Mouse (Mus musculus) lung, embryonic 16.5 days (tissue): ENCODE data around the gene Cbx4. TPM values are rescaled to one million over a fixed set of nuclear protein-coding genes. Genes with fewer than 3 reads are reported as not detected.
"Not testable (repeated sequence)": the region's sequence is repeated elsewhere in the genome, so short reads cannot be mapped to it uniquely, and the experiment has no call there.

Experiments
- ATAC-seq: fragments of 200-750 bp; cut with Nextera tagmentation; 2 replicates; pipeline ENCODE4 v1.8.0; 2017; ENCODE audit warnings: low read depth, mild to moderate bottlenecking, moderate library complexity
- H3K27ac ChIP-seq: fragments of 300-500 bp; sonication (generic); 2 replicates; pipeline ENCODE4 v1.5.1; 2014; ENCODE audit warnings: mild to moderate bottlenecking, control low read depth, low read length
- H3K27me3 ChIP-seq: fragments of 300-500 bp; sonication (generic); 2 replicates; pipeline ENCODE4 v1.6.1; 2014; ENCODE audit warnings: low read depth, low read length, mixed read lengths; ENCODE audit not compliant: control insufficient read depth, insufficient read depth
- H3K36me3 ChIP-seq: fragments of 300-500 bp; sonication (generic); 2 replicates; pipeline ENCODE4 v1.6.1; 2014; ENCODE audit warnings: low read length; ENCODE audit not compliant: control insufficient read depth, insufficient read depth
- H3K4me1 ChIP-seq: fragments of 300-500 bp; sonication (generic); replicated peaks from 2 replicates; pipeline ENCODE4 v1.6.1; 2014; ENCODE audit warnings: low read length, mixed read lengths; ENCODE audit not compliant: control insufficient read depth, insufficient read depth
- H3K4me2 ChIP-seq: fragments of 300-500 bp; sonication (generic); 2 replicates; pipeline ENCODE4 v1.6.1; 2014; ENCODE audit warnings: low read depth, low read length, control low read depth
- H3K4me3 ChIP-seq: fragments of 300-500 bp; sonication (generic); 2 replicates; pipeline ENCODE4 v1.5.1; 2014; ENCODE audit warnings: mild to moderate bottlenecking, low read length, control low read depth
- H3K9ac ChIP-seq: fragments of 300-500 bp; sonication (generic); 2 replicates; pipeline ENCODE4 v1.6.1; 2014; ENCODE audit warnings: low read length, control low read depth
- H3K9me3 ChIP-seq: fragments of 300-500 bp; sonication (generic); 2 replicates; pipeline ENCODE4 v1.6.1; 2016; ENCODE audit warnings: low read length; ENCODE audit not compliant: control insufficient read depth
- WGBS: fragments of 180-500 bp; shearing (Covaris S2); extraction: QIAGEN DNeasy Blood & Tissue Kit; methylation state at CpG from one replicate; pipeline ENCODE4 v1.1.7; 2014; 5-methylcytosine and 5-hydroxymethylcytosine counted together
- polyA plus RNA-seq: library from polyadenylated mRNA; unstranded; fragments of >200 nt; fragmentation: Nextera tagmentation; extraction: Ambion mirVana; gene quantifications from 2 replicates; pipeline ENCODE4 v1.2.1, GENCODE M21; 2015

Gene Cbx4
- polyA plus RNA-seq, 1 experiment from 2014 or later = 14.0 TPM

DNA sequence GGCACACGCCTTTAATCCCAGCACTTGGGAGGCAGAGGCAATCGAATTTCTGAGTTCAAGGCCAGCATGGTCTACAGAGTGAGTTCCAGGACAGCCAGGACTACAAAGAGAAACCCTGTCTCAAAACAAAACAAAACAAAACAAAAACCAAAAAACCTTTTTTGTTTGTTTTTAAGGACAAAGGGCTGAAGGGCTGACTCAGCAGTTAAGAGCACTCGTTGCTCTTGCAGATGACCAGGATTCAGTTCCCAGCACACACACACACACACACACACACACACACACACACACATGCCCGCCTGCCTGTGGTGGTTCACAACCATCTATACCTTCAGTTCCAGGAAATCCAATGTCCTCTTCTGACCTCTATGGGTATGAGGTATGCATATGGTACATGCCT is 14.3 kb upstream of the Cbx4 start:
- 68% methylated on average over 4 of the region's 4 CpGs for WGBS
- not testable (repeated sequence) for H3K4me3 ChIP-seq, H3K4me1 ChIP-seq, H3K27me3 ChIP-seq, H3K9me3 ChIP-seq, H3K36me3 ChIP-seq, ATAC-seq, H3K27ac ChIP-seq, H3K4me2 ChIP-seq, H3K9ac ChIP-seq

DNA sequence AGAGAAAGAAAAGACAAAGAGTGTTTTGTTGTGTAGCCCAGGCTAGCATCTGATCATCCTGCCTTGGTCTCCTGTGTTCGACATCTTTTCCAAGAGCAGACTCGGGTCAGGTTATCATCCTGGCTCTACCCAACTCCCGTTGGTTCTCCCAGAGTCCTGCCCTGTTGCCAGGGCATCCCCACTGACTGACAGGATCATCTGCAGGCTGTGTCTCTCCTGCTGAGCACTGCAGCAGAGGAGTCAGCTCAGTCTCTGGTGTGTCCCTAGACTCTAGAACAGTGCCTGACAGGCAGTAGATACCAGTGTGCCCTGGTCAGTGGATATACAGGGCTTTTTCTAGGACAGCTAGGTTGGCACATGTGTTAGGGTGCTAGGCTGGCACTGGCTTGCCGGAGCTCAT is 12.2 kb upstream of the Cbx4 start:
- no peak overlapping the region for H3K4me3 ChIP-seq
- no peak overlapping the region for H3K27ac ChIP-seq
- no peaks in the 10 kb centered on the region for H3K27me3 ChIP-seq
- no peak overlapping the region for H3K9ac ChIP-seq
- 70% methylated on average over 4 of the region's 4 CpGs for WGBS
- H3K9me3 ChIP-seq = no peaks in the 10 kb centered on the region
- no peaks in the 10 kb centered on the region for H3K36me3 ChIP-seq
- no peaks in the 10 kb centered on the region for H3K4me1 ChIP-seq
- no peak for ATAC-seq
- H3K4me2 ChIP-seq = no peak overlapping the region

DNA sequence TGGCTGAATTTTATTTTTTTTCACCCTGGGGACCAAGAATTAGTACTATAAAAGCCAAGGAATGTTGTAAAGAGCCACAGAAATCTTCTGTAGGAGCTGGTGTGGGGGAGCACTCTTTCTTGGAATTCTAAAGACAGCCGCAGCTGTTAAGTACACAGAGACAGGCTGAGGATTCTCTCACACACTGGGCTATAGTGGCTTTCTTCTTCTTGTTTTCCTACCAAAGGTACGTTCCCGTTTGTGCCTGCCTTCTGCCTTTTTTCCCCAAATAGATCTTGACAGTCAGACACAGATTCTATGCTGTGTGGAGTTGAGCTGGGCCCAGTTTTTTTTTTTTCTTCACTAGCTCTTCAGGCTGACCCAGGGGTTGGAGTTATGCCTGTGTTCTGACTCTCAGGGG is 9.4 kb upstream of the Cbx4 start:
- WGBS = 40% methylated on average over 3 of the region's 3 CpGs
- Histone ChIP-seq H3K27me3 (no peaks in the 10 kb centered on the region), H3K9ac (no peak overlapping the region), H3K4me2 (no peak overlapping the region), H3K9me3 (no peaks in the 10 kb centered on the region), H3K4me1 (peaks cover 8% of the 10 kb centered on the region), H3K27ac (no peak overlapping the region), H3K36me3 (no peaks in the 10 kb centered on the region), H3K4me3 (no peak overlapping the region)
- ATAC-seq = no peak

DNA sequence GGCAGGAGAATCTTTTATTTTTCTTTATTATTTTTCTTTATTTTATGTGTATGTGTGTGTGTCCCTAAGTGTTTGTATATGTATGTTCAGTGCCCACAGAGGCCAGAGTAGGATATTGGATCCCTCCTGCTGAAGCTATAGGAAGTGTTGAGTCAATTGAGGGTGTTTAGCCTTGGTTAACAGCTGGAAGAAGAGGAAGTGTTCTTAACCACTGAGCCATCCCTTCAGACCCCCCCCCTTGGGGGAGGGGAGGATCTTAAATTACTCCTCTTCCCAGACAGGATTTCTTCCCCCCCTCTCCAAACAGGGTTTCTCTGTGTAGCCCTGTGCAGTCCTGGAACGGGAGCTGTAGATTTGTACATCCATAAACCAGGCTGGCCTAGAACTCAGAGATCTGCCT is 7.3 kb upstream of the Cbx4 start:
- H3K4me3 ChIP-seq = no peak overlapping the region
- H3K9ac ChIP-seq = no peak overlapping the region
- H3K27ac ChIP-seq = no peak overlapping the region
- peaks cover 8% of the 10 kb centered on the region for H3K27me3 ChIP-seq
- H3K4me1 ChIP-seq = peaks cover 27% of the 10 kb centered on the region
- H3K9me3 ChIP-seq = no peaks in the 10 kb centered on the region
- no peak overlapping the region for H3K4me2 ChIP-seq
- H3K36me3 ChIP-seq = no peaks in the 10 kb centered on the region
- ATAC-seq = no peak
- WGBS = 61% methylated on average over 1 of the region's 1 CpGs

DNA sequence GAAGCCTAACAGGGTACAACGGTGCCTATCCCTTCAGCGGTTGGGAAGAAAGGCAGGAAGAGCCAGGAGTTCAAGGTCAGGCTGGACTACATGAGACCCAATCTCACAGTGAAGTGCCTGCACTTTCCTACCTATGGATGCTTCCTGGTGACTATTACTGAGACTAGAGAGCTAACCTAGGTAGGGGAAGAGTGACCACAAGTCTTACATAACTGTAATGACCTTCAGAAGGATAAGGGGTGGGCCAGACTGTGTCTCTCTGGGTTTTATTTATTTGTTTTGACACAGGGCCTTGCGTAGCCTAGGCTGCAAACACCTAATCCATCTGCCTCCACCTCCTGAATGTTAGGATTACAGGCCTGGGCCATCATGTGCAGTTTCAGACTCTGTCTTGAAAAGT is 6.3 kb upstream of the Cbx4 start:
- Histone ChIP-seq H3K4me1 (peaks cover 37% of the 10 kb centered on the region), H3K9me3 (no peaks in the 10 kb centered on the region), H3K27me3 (peaks cover 8% of the 10 kb centered on the region), H3K4me3 (no peak overlapping the region), H3K9ac (no peak overlapping the region), H3K27ac (no peak overlapping the region), H3K4me2 (no peak overlapping the region), H3K36me3 (no peaks in the 10 kb centered on the region)
- ATAC-seq = no peak
- 57% methylated on average over 3 of the region's 3 CpGs for WGBS

DNA sequence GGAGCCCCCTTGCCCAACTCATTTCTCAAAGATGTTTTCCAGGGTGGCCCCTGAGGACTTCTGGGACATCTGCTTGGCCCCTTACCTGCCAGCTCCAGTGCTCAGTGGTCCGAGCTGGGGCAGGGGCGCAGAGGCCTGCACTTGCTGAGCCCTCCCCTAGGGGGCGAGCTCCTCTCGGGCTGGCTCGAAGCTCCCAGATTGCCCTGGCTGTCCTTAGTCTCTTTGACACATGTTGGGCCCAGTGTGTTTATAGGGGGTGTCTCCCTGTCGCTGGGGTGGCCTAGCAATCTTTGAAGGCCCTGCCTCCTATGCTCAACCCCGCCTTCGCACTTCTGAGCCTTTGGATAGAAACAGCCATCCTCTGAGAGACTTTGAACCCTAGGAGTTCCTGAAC is 5.6 kb upstream of the Cbx4 start:
- Histone ChIP-seq H3K9ac (peak overlapping the region; percentile 70; the same call in 1 of the 2 replicates), H3K9me3 (no peaks in the 10 kb centered on the region), H3K27me3 (peaks cover 10% of the 10 kb centered on the region), H3K4me3 (no peak overlapping the region), H3K27ac (no peak overlapping the region), H3K4me2 (peak overlapping the region; percentile 95), H3K4me1 (peaks cover 44% of the 10 kb centered on the region), H3K36me3 (no peaks in the 10 kb centered on the region)
- WGBS = 10% methylated on average over 8 of the region's 8 CpGs
- peak; percentile 18; the same call in 1 of the 2 replicates for ATAC-seq

DNA sequence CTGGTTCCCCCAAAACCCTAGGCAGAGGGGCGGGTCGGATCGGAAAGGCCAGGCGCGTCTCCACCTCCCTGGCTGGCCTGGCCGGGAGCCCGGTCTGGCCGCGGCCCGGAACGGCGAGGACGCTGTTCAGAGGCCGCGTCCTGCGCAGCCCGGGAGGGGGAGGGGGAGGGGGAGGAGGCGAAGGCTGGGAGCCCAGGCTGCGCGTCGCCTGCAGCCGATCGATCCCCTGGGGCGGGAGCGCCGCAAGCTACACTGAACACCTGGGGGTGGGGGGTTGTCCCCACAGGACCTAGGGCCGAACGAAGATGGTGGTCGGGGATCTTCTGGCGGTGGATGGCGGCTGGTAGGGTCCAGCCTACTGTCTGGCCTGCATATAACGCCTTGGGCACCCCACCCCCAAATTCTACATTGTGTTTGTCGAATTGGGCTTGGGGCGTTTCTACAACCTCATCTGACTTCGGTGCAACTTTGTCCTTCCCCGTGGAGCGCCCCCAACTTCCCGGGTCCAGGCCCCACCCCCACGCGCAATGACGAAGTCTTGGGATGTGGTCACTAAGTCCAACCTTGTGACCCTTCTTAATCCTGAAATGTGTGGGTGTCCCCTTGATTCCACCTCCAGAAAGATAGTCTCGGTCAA is 5.1 kb upstream of the Cbx4 start:
- peak overlapping the region; percentile 58 for H3K4me3 ChIP-seq
- peak overlapping the region; percentile 95 for H3K4me2 ChIP-seq
- peak; percentile 69 for ATAC-seq
- peak overlapping the region; percentile 83 for H3K27ac ChIP-seq
- H3K9ac ChIP-seq = peak overlapping the region; percentile 70
- no peaks in the 10 kb centered on the region for H3K9me3 ChIP-seq
- no peaks in the 10 kb centered on the region for H3K36me3 ChIP-seq
- peaks cover 47% of the 10 kb centered on the region for H3K4me1 ChIP-seq
- peaks cover 10% of the 10 kb centered on the region for H3K27me3 ChIP-seq
- 1% methylated on average over 33 of the region's 42 CpGs for WGBS

DNA sequence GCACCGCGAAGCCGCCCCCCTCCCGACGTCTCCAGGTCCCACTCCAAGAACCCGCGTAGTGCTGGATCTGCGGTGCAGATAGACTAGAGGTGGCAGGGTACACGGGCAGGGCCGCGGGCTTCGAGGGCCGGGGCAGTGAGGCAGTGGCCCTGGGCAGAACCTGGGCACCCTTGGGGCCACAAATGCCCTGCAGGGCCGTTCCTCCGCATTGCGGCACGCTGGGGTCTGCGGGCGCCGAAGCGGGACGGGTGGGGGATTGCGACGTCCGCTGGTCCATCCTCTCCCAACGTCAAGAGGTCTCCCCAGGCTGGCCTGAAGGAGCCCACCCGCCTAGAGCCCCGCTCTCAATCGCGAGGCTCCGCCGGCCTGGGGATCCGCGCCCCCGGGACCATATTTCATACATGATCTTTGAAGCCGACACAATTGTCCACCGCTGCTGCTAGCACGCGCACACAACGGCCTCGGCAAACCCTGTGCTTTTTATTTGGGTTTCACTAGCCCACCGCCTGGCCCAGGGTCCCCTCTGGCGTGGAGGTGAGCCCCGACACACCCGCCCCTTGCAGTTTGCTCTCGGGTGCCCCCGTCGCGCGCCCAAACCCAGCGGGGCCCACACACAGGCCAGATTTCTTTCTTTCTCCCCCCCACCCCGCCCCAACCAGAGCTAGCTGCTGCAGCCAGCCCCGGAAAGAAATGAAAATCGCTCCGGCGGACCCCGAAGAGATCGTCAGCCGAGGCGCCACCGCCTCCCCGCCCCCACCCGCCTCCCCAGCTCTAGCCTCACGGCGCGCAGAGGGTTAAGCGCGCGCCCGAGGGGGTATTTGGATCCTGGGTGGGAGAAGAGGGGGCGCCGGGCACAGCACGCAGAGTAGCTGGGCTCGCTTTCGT is 4.3 kb upstream of the Cbx4 start:
- Histone ChIP-seq H3K9ac (peak overlapping the region; percentile 70), H3K4me3 (peak overlapping the region; percentile 58), H3K4me1 (peaks cover 47% of the 10 kb centered on the region), H3K36me3 (no peaks in the 10 kb centered on the region), H3K27ac (peak overlapping the region; percentile 83), H3K27me3 (peaks cover 10% of the 10 kb centered on the region), H3K4me2 (peak overlapping the region; percentile 95), H3K9me3 (no peaks in the 10 kb centered on the region)
- WGBS = under 1% methylated on average over 70 of the region's 75 CpGs
- peak; percentile 0; the same call in 1 of the 2 replicates for ATAC-seq

DNA sequence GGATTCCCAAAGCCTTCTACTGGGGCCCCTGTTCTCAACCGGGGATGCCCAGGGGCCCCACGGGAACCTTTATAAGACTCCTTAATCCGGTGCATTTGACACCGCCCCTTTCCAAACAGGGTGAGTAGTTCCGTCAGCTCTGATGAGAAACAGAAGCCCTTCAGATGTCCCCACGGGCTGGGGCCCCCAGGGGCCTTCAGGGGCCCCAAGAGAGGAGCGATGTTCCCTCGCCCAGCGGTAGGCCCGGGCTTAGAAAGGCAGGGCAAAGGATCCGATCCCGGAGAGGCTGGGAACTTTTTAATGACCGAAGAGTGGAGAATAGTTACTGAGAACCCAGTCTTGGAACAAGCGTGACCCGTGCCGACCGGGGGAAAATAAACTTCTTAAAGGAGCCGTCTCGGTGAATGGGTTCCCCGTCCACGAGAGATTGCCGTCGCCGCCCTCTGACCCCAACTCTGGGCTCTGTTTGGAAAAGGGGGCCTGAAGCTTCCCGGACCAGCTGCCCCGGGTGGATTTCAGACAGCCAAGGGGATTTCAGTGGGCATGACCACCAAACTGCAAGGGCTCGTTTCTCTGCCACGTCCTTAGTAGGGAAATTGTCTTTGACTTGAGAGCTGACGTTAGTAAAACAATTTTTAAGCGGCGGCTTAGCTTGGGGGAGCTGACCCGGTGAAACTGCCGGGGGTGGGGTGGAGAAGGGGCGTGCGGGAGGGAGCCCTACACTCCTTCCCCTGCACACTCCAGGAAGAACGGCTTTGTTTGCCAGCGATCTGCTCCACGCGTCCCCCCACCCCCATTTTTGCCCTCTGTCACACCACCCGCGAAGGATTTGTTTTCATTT is 3.4 kb upstream of the Cbx4 start:
- peak overlapping the region; percentile 58 for H3K4me3 ChIP-seq
- H3K9me3 ChIP-seq = no peaks in the 10 kb centered on the region
- no peak for ATAC-seq
- WGBS = 2% methylated on average over 41 of the region's 41 CpGs
- H3K4me1 ChIP-seq = peaks cover 48% of the 10 kb centered on the region
- peaks cover 10% of the 10 kb centered on the region for H3K27me3 ChIP-seq
- H3K4me2 ChIP-seq = peak overlapping the region; percentile 95
- H3K27ac ChIP-seq = no peak overlapping the region
- H3K36me3 ChIP-seq = no peaks in the 10 kb centered on the region
- H3K9ac ChIP-seq = peak overlapping the region; percentile 70
